Comparison of ENCODE assay signal across 24 mouse cellular contexts in the genomic region with DNA sequence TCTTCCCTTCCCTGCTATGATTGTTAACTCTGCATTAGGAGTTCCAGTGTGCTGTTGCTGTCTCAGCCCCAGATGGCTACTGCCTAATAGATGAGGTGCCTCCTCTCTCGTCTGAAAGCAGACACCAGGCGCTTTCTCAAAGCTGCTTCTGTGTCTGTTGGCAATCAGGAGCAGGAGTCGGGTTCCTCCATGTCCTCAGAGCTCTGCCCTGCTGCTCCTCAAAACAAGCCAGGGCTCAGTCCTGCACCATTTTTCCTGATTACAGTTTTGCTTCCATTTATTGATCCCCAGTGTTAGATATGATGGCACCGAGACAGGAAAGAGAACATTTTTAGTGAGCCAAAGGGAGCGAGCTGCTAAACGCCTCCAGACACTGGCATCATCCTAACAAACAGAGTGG. TPM values are rescaled to one million over a fixed set of nuclear protein-coding genes. Genes with fewer than 3 reads are reported as not detected.
DNase-seq lines count a peak whose midpoint lies in the region; ATAC-seq and TF ChIP-seq lines count a peak whose summit lies in the region.
"Had no signal": no experiment of that assay in that cellular context is flagged by ENCODE, and none has a peak within 500 bp of the region (broad histone marks: within the 10 kb centered on the region; RNA-seq: fewer than 3 reads in every experiment).

No protein-coding gene starts in this region.

- WGBS in neural tube, embryonic 13.5 days, result 84% methylated on average over 6 of the region's 6 CpGs
- 74% methylated on average over 6 of the region's 6 CpGs for WGBS in neural tube, embryonic 15.5 days
- WGBS in cerebellum, adult 2 months, result 47% methylated on average over 6 of the region's 6 CpGs

- H3K27ac ChIP-seq in neural tube, embryonic 13.5 days (replicated peaks), result peak overlapping the region; percentile 23; the same call in 1 of the 2 replicates
- no peak overlapping the region; the same call in 1 of the 2 replicates for H3K27ac ChIP-seq in neural tube, embryonic 15.5 days (replicated peaks)
- H3K27ac ChIP-seq in cerebellum, adult 2 months (ENCODE audit: insufficient read depth, low read length), result no peak overlapping the region; the same call in 1 of the 2 replicates
- H3K27ac ChIP-seq: hindbrain, embryonic 13.5 days; liver, embryonic 15.5 days; midbrain, embryonic 13.5 days; neural tube, embryonic 12.5 days; stomach, embryonic 15.5 days had no signal

- H3K4me3 ChIP-seq in neural tube, embryonic 13.5 days, result no peak overlapping the region
- no peak overlapping the region for H3K4me3 ChIP-seq in neural tube, embryonic 15.5 days (replicated peaks)
- no peak overlapping the region for H3K4me3 ChIP-seq in cerebellum, adult 2 months (replicated peaks; ENCODE audit: insufficient read depth, low read depth, low read length)
- H3K4me3 ChIP-seq: heart, embryonic 12.5 days; hindbrain, embryonic 13.5 days; liver, embryonic 15.5 days; midbrain, embryonic 13.5 days; neural tube, embryonic 12.5 days; stomach, embryonic 15.5 days had no signal

- no peak for TF ChIP-seq POLR2A in cerebellum, adult 2 months (IDR thresholded peaks at IDR 0.05; ENCODE audit: borderline replicate concordance, insufficient read depth, low read length)

- H3K27me3 ChIP-seq in neural tube, embryonic 13.5 days, result no peaks in the 10 kb centered on the region
- H3K27me3 ChIP-seq in neural tube, embryonic 15.5 days (replicated peaks), result no peaks in the 10 kb centered on the region
- H3K27me3 ChIP-seq in cerebellum, adult 2 months (ENCODE audit: control insufficient read depth, insufficient read depth, low read length), result no peaks in the 10 kb centered on the region
- H3K27me3 ChIP-seq: heart, embryonic 12.5 days; hindbrain, embryonic 13.5 days; liver, embryonic 15.5 days; midbrain, embryonic 13.5 days; neural tube, embryonic 12.5 days; stomach, embryonic 15.5 days had no signal

- H3K4me2 ChIP-seq in neural tube, embryonic 13.5 days, result no peak overlapping the region
- no peak overlapping the region for H3K4me2 ChIP-seq in neural tube, embryonic 15.5 days
- H3K4me2 ChIP-seq: heart, embryonic 12.5 days; hindbrain, embryonic 13.5 days; liver, embryonic 15.5 days; midbrain, embryonic 13.5 days; neural tube, embryonic 12.5 days; stomach, embryonic 15.5 days had no signal

- H3K36me3 ChIP-seq in neural tube, embryonic 13.5 days, result peaks cover 82% of the 10 kb centered on the region
- peaks cover 31% of the 10 kb centered on the region for H3K36me3 ChIP-seq in neural tube, embryonic 15.5 days

- DNase-seq in embryo, embryonic 11 days, result peak; percentile 14
- no peak for DNase-seq in embryo, embryonic 10 days (ENCODE audit: low spot score)
- peak; percentile 32 for DNase-seq in gastrocnemius, postnatal 25 days
- DNase-seq in gastrocnemius, adult 8-10 months (ENCODE audit: low spot score in 2 of 2), result no peak
- DNase-seq in cerebellum, adult 2 months, result no peak
- DNase-seq in spleen, postnatal 4 days (ENCODE audit: low spot score in 2 of 2), result no peak
- DNase-seq: adrenal gland, postnatal 14 days; cerebellum, adult 11 months; cerebellum, postnatal 36 days; heart, adult 11 months; heart, postnatal 14 days; kidney, postnatal 36 days; spleen, adult 18-20 months; thymus, adult 2 months had no signal

- no peak for TF ChIP-seq CTCF in cerebellum, adult 2 months (IDR thresholded peaks at IDR 0.05; ENCODE audit: borderline replicate concordance, insufficient read depth, low read depth, low read length)

- H3K4me1 ChIP-seq in neural tube, embryonic 13.5 days (replicated peaks), result peaks cover 6% of the 10 kb centered on the region; the same call in 1 of the 2 replicates
- peaks cover 26% of the 10 kb centered on the region for H3K4me1 ChIP-seq in neural tube, embryonic 15.5 days
- H3K4me1 ChIP-seq in cerebellum, adult 2 months (ENCODE audit: control insufficient read depth, insufficient read depth, low read length), result peaks cover 13% of the 10 kb centered on the region
- H3K4me1 ChIP-seq: liver, embryonic 15.5 days; neural tube, embryonic 12.5 days had no signal

- H3K9ac ChIP-seq in neural tube, embryonic 13.5 days, result no peak overlapping the region
- no peak overlapping the region for H3K9ac ChIP-seq in neural tube, embryonic 15.5 days (replicated peaks)
- H3K9ac ChIP-seq: heart, embryonic 12.5 days; hindbrain, embryonic 13.5 days; liver, embryonic 15.5 days; midbrain, embryonic 13.5 days; neural tube, embryonic 12.5 days; stomach, embryonic 15.5 days had no signal

- H3K9me3 ChIP-seq in neural tube, embryonic 13.5 days, result no peaks in the 10 kb centered on the region
- H3K9me3 ChIP-seq in neural tube, embryonic 15.5 days (replicated peaks), result no peaks in the 10 kb centered on the region
- H3K9me3 ChIP-seq: hindbrain, embryonic 13.5 days; midbrain, embryonic 13.5 days; neural tube, embryonic 12.5 days; stomach, embryonic 15.5 days had no signal

- no peak for ATAC-seq in neural tube, embryonic 13.5 days (ENCODE audit: low read depth)
- ATAC-seq in neural tube, embryonic 15.5 days (ENCODE audit: low FRiP score), result no peak
- ATAC-seq: inflammation-experienced regulatory T-cells, adult 6 months; lung, postnatal 0 days; midbrain, embryonic 13.5 days had no signal

RNA-seq across cellular contexts. Expression of a gene that starts 9.9 kb away (rescaled TPM):
- 100 to 1,000 TPM; 102 to 106 TPM for total RNA-seq in gastrocnemius, postnatal 25 days (2021)
- 100 to 1,000 TPM; 109 to 119 (median 112) TPM for total RNA-seq in gastrocnemius, adult 8-10 months (2022)
- polyA plus RNA-seq in neural tube, embryonic 13.5 days (2015; fragmentation: Nextera tagmentation; extraction: Ambion mirVana), result 188 and 247 TPM in 2 replicates
- polyA plus RNA-seq in neural tube, embryonic 15.5 days (2015; fragmentation: Nextera tagmentation; extraction: Ambion mirVana), result 136 and 143 TPM in 2 replicates
- 154 and 157 TPM in 2 replicates for polyA plus RNA-seq in cerebellum, adult 2 months (2012; rRNA removed)

Comparison
In these comparisons a context has a peak if more than half of its experiments do, and no peak if none do; other contexts are left out.
1. DNase-seq: peak in embryo, embryonic 11 days (single experiment) and gastrocnemius, postnatal 25 days (single experiment); none in embryo, embryonic 10 days (single experiment), gastrocnemius, adult 8-10 months (0 of 2), cerebellum, adult 2 months (0 of 2) and spleen, postnatal 4 days (0 of 2).